In genomic region chr11:61660001-61660400, GRCm38 (mm10) we compare ENCODE assay signal across 20 mouse cellular contexts. TPM values are rescaled to one million over a fixed set of nuclear protein-coding genes. Genes with fewer than 3 reads are reported as not detected.
DNase-seq lines count a peak whose midpoint lies in the region; ATAC-seq and TF ChIP-seq lines count a peak whose summit lies in the region.
"Had no signal": no experiment of that assay in that cellular context is flagged by ENCODE, and none has a peak within 500 bp of the region (broad histone marks: within the 10 kb centered on the region; RNA-seq: fewer than 3 reads in every experiment).

No protein-coding gene starts in this region.

- H3K27ac ChIP-seq in thymus, adult 2 months (ENCODE audit: control insufficient read depth, insufficient read depth, low read length), result peak overlapping the region; percentile 11; the same call in 1 of the 2 replicates
- H3K27ac ChIP-seq: embryonic facial prominence, embryonic 10.5 days; forebrain, embryonic 13.5 days; hindbrain, embryonic 15.5 days had no signal

- no peak overlapping the region for H3K4me3 ChIP-seq in thymus, adult 2 months (ENCODE audit: control insufficient read depth, insufficient read depth, low read length)
- H3K4me3 ChIP-seq: embryonic facial prominence, embryonic 10.5 days; forebrain, embryonic 13.5 days; gastrocnemius, adult 2 months; heart, embryonic 13.5 days; hindbrain, embryonic 15.5 days had no signal

- TF ChIP-seq CTCF in thymus, adult 2 months (IDR thresholded peaks at IDR 0.05; ENCODE audit: borderline replicate concordance, control insufficient read depth, extremely low read depth, insufficient read depth, low read length, poor library complexity), result no peak

- peak; percentile 35 for DNase-seq in cerebellum, adult 11 months
- DNase-seq in thymus, adult 2 months, result no peak
- DNase-seq in thymus, postnatal 36 days, result no peak
- peak; percentile 64 for DNase-seq in cerebellum, adult 9-11 months
- DNase-seq in lung, postnatal 25 days (ENCODE audit: low spot score), result no peak
- DNase-seq in frontal cortex, postnatal 14 days (ENCODE audit: low spot score in 2 of 2), result no peak
- DNase-seq: adrenal gland, adult 2 months; adrenal gland, postnatal 25 days; forebrain, postnatal 0 days; gastrocnemius, adult 2 months; gastrocnemius, postnatal 36 days; heart, adult 11 months; heart, postnatal 36 days had no signal

- TF ChIP-seq POLR2A in thymus, adult 2 months (IDR thresholded peaks at IDR 0.05; ENCODE audit: control insufficient read depth, extremely low read depth, insufficient read depth, low read length, poor library complexity), result no peak

- peaks cover 35% of the 10 kb centered on the region for H3K36me3 ChIP-seq in thymus, adult 2 months (ENCODE audit: control insufficient read depth, insufficient read depth, low read length)
- H3K36me3 ChIP-seq: embryonic facial prominence, embryonic 10.5 days; heart, embryonic 13.5 days; hindbrain, embryonic 15.5 days had no signal

- ATAC-seq in cerebellum, adult (ENCODE audit: insufficient number of reproducible peaks, low FRiP score, low TSS enrichment), result no peak; the same call in 1 of the 2 replicates
- ATAC-seq: forebrain, embryonic 13.5 days; forebrain, postnatal 0 days; intestine, embryonic 16.5 days had no signal

- peaks cover 51% of the 10 kb centered on the region for H3K4me1 ChIP-seq in thymus, adult 2 months (replicated peaks; ENCODE audit: control insufficient read depth, insufficient read depth, low read length)
- H3K4me1 ChIP-seq: forebrain, embryonic 13.5 days had no signal

- no peaks in the 10 kb centered on the region for H3K27me3 ChIP-seq in thymus, adult 2 months (ENCODE audit: control insufficient read depth, insufficient read depth, low read length)
- H3K27me3 ChIP-seq: forebrain, embryonic 13.5 days; heart, embryonic 13.5 days; hindbrain, embryonic 15.5 days had no signal

- WGBS in thymus, adult 2 months, result 93% methylated on average over 8 of the region's 8 CpGs

RNA-seq across cellular contexts. Expression of gene Grap, which starts 6.9 kb away (rescaled TPM):
- polyA plus RNA-seq in thymus, adult 2 months (2012; rRNA removed), result 119 and 124 TPM in 2 replicates

RNA-seq across cellular contexts. Expression of gene Fam83g, which starts 23.9 kb away (rescaled TPM):
- 8.9 and 9.5 TPM in 2 replicates for polyA plus RNA-seq in thymus, adult 2 months (2012; rRNA removed)
- polyA plus RNA-seq: C2C12 had no signal

Comparison
In these comparisons a context has a peak if more than half of its experiments do, and no peak if none do; other contexts are left out.
1. DNase-seq: peak in cerebellum, adult 11 months (single experiment) and cerebellum, adult 9-11 months (single experiment); none in thymus, adult 2 months (single experiment), thymus, postnatal 36 days (0 of 2), lung, postnatal 25 days (single experiment) and frontal cortex, postnatal 14 days (0 of 2).